Mouse (Mus musculus) midbrain, embryonic 10.5 days (tissue): ENCODE results near the gene Rala. TPM values are rescaled to one million over a fixed set of nuclear protein-coding genes. Genes with fewer than 3 reads are reported as not detected.

Experiments
- polyA plus RNA-seq: library from polyadenylated mRNA; unstranded; fragments of >200 nt; fragmentation: Nextera tagmentation; extraction: Ambion mirVana; gene quantifications from 2 replicates; pipeline ENCODE4 v1.2.1, GENCODE M21; 2016

Gene Rala
- polyA plus RNA-seq, 1 experiment from 2014 or later = 116 TPM

Other genes with a start within 250 kb of the Rala start
- gene Mplkip, start 249.0 kb downstream of the Rala start, polyA plus RNA-seq = 47.3 and 49.9 TPM in 2 replicates
- gene Sugct, start 248.7 kb downstream of the Rala start, polyA plus RNA-seq = 2.7 and 3.9 TPM in 2 replicates
- gene Cdk13, start 139.1 kb downstream of the Rala start, polyA plus RNA-seq = 11.2 and 11.6 TPM in 2 replicates
- gene Yae1d1, start 49.1 kb upstream of the Rala start, polyA plus RNA-seq = 92.5 and 98.8 TPM in 2 replicates